Mouse (Mus musculus) forebrain, embryonic 16.5 days (tissue): ENCODE data around the gene Snx9. TPM values are rescaled to one million over a fixed set of nuclear protein-coding genes. Genes with fewer than 3 reads are reported as not detected.
A peak's percentile ranks its signal among the peaks of the same experiment; 100 is the strongest.

Experiments used
- ATAC-seq: fragments of 200-750 bp; cut with Nextera tagmentation; 2 replicates; pipeline ENCODE4 v1.8.0; 2017; ENCODE audit warnings: mild to moderate bottlenecking, moderate library complexity
- H3K27ac ChIP-seq: fragments of 300-500 bp; sonication (generic); 2 replicates; pipeline ENCODE4 v1.5.1; 2014; ENCODE audit warnings: low read length, control low read depth
- H3K27me3 ChIP-seq: fragments of 300-500 bp; sonication (generic); replicated peaks from 2 replicates; pipeline ENCODE4 v1.6.1; 2014; ENCODE audit warnings: low read length; ENCODE audit not compliant: control insufficient read depth, insufficient read depth
- H3K36me3 ChIP-seq: fragments of 300-500 bp; sonication (generic); 2 replicates; pipeline ENCODE4 v1.6.1; 2014; ENCODE audit not compliant: control insufficient read depth, insufficient read depth
- H3K4me1 ChIP-seq: fragments of 300-500 bp; sonication (generic); replicated peaks from 2 replicates; pipeline ENCODE4 v1.6.1; 2014; ENCODE audit warnings: low read length; ENCODE audit not compliant: control insufficient read depth, insufficient read depth
- H3K4me2 ChIP-seq: fragments of 300-500 bp; sonication (generic); 2 replicates; pipeline ENCODE4 v1.6.1; 2014; ENCODE audit warnings: mild to moderate bottlenecking, low read length, control low read depth
- H3K4me3 ChIP-seq: fragments of 300-500 bp; sonication (generic); replicated peaks from 2 replicates; pipeline ENCODE4 v1.5.1; 2014; ENCODE audit warnings: mild to moderate bottlenecking, low read length, control low read depth
- H3K9ac ChIP-seq: fragments of 300-500 bp; sonication (generic); replicated peaks from 2 replicates; pipeline ENCODE4 v1.6.1; 2014; ENCODE audit warnings: low read depth, low read length, control low read depth
- H3K9me3 ChIP-seq: fragments of 300-500 bp; sonication (generic); 2 replicates; pipeline ENCODE4 v1.6.1; 2016; ENCODE audit warnings: low read length; ENCODE audit not compliant: control insufficient read depth
- WGBS: fragments of 180-500 bp; shearing (Covaris S2); extraction: QIAGEN DNeasy Blood & Tissue Kit; methylation state at CpG from one replicate; pipeline ENCODE4 v1.1.7; 2014; 5-methylcytosine and 5-hydroxymethylcytosine counted together
- polyA plus RNA-seq: library from polyadenylated mRNA; unstranded; fragments of >200 nt; fragmentation: Nextera tagmentation; extraction: Ambion mirVana; gene quantifications from 2 replicates; pipeline ENCODE4 v1.2.1, GENCODE M21; 2015

Gene Snx9
- polyA plus RNA-seq, 1 experiment from 2014 or later = 4.5 TPM

- Histone ChIP-seq H3K27me3 (no peaks in the 10 kb centered on the region), H3K4me1 (peaks cover 6% of the 10 kb centered on the region; the same call in 1 of the 2 replicates), H3K4me3 (no peak overlapping the region), H3K9ac (no peak overlapping the region), H3K36me3 (no peaks in the 10 kb centered on the region), H3K27ac (no peak overlapping the region), H3K4me2 (no peak overlapping the region), H3K9me3 (no peaks in the 10 kb centered on the region)
- WGBS = 20% methylated on average over 8 of the region's 8 CpGs
- peak; percentile 36 for ATAC-seq
Observed at GRCm38 (mm10) chr17:5885474-5885873, 44.3 kb downstream of the Snx9 start.

- no peak for ATAC-seq
- 74% methylated on average over 6 of the region's 6 CpGs for WGBS
- Histone ChIP-seq H3K4me1 (peaks cover 6% of the 10 kb centered on the region; the same call in 1 of the 2 replicates), H3K27ac (no peak overlapping the region), H3K9ac (no peak overlapping the region), H3K27me3 (no peaks in the 10 kb centered on the region), H3K9me3 (no peaks in the 10 kb centered on the region), H3K4me2 (no peak overlapping the region), H3K36me3 (no peaks in the 10 kb centered on the region), H3K4me3 (no peak overlapping the region)
Observed at GRCm38 (mm10) chr17:5886181-5886810, 45.2 kb downstream of the Snx9 start.

- peak; percentile 77 for ATAC-seq
- peak overlapping the region; percentile 19; the same call in 1 of the 2 replicates for H3K4me2 ChIP-seq
- no peak overlapping the region for H3K4me3 ChIP-seq
- H3K27me3 ChIP-seq = no peaks in the 10 kb centered on the region
- H3K36me3 ChIP-seq = no peaks in the 10 kb centered on the region
- 69% methylated on average over 20 of the region's 20 CpGs for WGBS
- H3K4me1 ChIP-seq = peaks cover 6% of the 10 kb centered on the region; the same call in 1 of the 2 replicates
- H3K9ac ChIP-seq = no peak overlapping the region
- no peak overlapping the region for H3K27ac ChIP-seq
- no peaks in the 10 kb centered on the region for H3K9me3 ChIP-seq
Observed at GRCm38 (mm10) chr17:5886943-5887800, 46.0 kb downstream of the Snx9 start.

GRCm38 (mm10) chr17:5890429-5890828 lies 49.3 kb downstream of the Snx9 start:
- no peak for ATAC-seq
- no peaks in the 10 kb centered on the region for H3K36me3 ChIP-seq
- peaks cover 4% of the 10 kb centered on the region; the same call in 1 of the 2 replicates for H3K4me1 ChIP-seq
- H3K4me2 ChIP-seq = no peak overlapping the region
- H3K9me3 ChIP-seq = no peaks in the 10 kb centered on the region
- no peak overlapping the region for H3K4me3 ChIP-seq
- H3K27me3 ChIP-seq = no peaks in the 10 kb centered on the region
- H3K27ac ChIP-seq = no peak overlapping the region
- H3K9ac ChIP-seq = no peak overlapping the region
- 55% methylated on average over 8 of the region's 8 CpGs for WGBS

DNA sequence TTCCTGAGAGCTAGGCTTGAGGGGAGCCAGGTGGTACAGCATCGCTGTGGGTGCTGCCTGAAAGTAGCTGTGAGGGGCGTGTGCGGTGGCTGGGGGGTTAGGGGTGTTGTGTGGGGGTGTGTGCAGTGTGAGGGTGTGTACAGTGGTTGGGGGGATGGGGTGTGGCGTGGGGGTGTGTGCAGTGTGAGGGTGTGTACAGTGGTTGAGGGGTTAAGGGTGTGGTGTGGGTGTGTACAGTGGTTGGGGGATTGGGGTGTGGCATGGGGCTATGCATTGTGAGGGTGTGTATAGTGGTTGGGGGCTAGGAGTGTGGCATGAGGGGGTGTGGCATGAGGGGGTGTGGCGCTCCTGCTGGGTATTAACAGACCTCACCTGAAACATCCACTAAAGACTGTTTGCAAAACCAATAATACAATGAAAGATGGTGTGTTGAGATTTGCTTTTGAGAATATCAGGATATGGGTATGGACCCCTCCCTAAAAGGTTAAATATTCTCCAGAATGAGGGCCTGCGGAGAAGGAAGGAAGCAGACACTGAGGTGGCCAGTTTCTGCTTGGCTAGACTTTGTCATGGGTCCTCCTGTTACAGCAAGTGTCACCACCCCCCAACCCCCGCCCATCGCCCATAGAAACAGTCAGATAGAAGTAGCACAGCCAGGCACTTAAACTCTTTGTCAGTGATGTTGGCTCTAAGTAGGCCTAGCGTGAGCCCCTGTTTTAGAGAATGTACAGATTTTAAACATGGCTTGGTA lies 51.0 kb downstream of the Snx9 start:
- Histone ChIP-seq H3K9ac (no peak overlapping the region), H3K4me3 (no peak overlapping the region), H3K27me3 (no peaks in the 10 kb centered on the region), H3K36me3 (no peaks in the 10 kb centered on the region), H3K4me1 (0 out of 2 replicates have a peak, but pooled peaks cover 2% of the 10 kb centered on the region), H3K27ac (no peak overlapping the region), H3K4me2 (no peak overlapping the region), H3K9me3 (no peaks in the 10 kb centered on the region)
- no peak for ATAC-seq
- 88% methylated on average over 9 of the region's 9 CpGs for WGBS

- Histone ChIP-seq H3K27ac (no peak overlapping the region), H3K36me3 (no peaks in the 10 kb centered on the region), H3K4me1 (no peaks in the 10 kb centered on the region), H3K9ac (no peak overlapping the region), H3K4me2 (no peak overlapping the region), H3K4me3 (no peak overlapping the region), H3K27me3 (no peaks in the 10 kb centered on the region), H3K9me3 (no peaks in the 10 kb centered on the region)
- ATAC-seq = no peak
- WGBS = 27% methylated on average over 7 of the region's 7 CpGs
Observed at GRCm38 (mm10) chr17:5893092-5893491, 52.0 kb downstream of the Snx9 start.

GRCm38 (mm10) chr17:5893574-5894148 lies 52.5 kb downstream of the Snx9 start:
- H3K4me3 ChIP-seq = no peak overlapping the region
- no peaks in the 10 kb centered on the region for H3K4me1 ChIP-seq
- no peak for ATAC-seq
- H3K36me3 ChIP-seq = no peaks in the 10 kb centered on the region
- no peak overlapping the region for H3K27ac ChIP-seq
- H3K27me3 ChIP-seq = no peaks in the 10 kb centered on the region
- H3K4me2 ChIP-seq = no peak overlapping the region
- H3K9ac ChIP-seq = no peak overlapping the region
- no peaks in the 10 kb centered on the region for H3K9me3 ChIP-seq
- 91% methylated on average over 7 of the region's 7 CpGs for WGBS

DNA sequence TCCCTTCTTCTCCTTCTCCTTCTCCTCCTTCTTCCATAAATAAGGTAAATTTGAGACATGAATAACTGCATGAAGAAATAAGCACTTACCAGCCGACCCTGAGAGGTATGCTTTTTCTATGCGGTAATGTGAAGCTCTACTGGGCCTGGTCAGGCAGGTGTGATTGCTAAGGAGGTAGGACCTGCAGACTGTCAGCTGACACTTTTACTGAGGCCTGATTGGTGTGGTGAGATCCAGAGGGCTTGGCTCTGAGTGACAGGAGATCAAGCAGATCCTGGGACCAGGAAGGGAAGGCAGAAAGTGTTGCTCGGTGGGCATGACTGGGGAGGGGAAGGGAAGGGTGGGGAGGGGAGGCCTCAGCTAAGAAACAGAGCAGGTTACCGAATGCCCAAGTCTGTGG lies 54.9 kb downstream of the Snx9 start:
- Histone ChIP-seq H3K27ac (no peak overlapping the region), H3K4me1 (no peaks in the 10 kb centered on the region), H3K4me2 (no peak overlapping the region), H3K9me3 (no peaks in the 10 kb centered on the region), H3K9ac (no peak overlapping the region), H3K27me3 (no peaks in the 10 kb centered on the region), H3K36me3 (no peaks in the 10 kb centered on the region), H3K4me3 (no peak overlapping the region)
- WGBS = 73% methylated on average over 4 of the region's 4 CpGs
- no peak for ATAC-seq

- Histone ChIP-seq H3K36me3 (no peaks in the 10 kb centered on the region), H3K27ac (no peak overlapping the region), H3K4me3 (no peak overlapping the region), H3K4me2 (no peak overlapping the region), H3K27me3 (no peaks in the 10 kb centered on the region), H3K4me1 (no peaks in the 10 kb centered on the region), H3K9me3 (no peaks in the 10 kb centered on the region), H3K9ac (no peak overlapping the region)
- no peak for ATAC-seq
- 84% methylated on average over 7 of the region's 7 CpGs for WGBS
Observed at GRCm38 (mm10) chr17:5896607-5897006, 55.5 kb downstream of the Snx9 start.
